Mouse (Mus musculus) limb, embryonic 11.5 days (tissue): ENCODE measurements around the gene Gm5799. TPM values are rescaled to one million over a fixed set of nuclear protein-coding genes. Genes with fewer than 3 reads are reported as not detected.
"Not testable (repeated sequence)": the region's sequence is repeated elsewhere in the genome, so short reads cannot be mapped to it uniquely, and the experiment has no call there.

Experiments used
- ATAC-seq: fragments of 200-750 bp; cut with Nextera tagmentation; 2 replicates; pipeline ENCODE4 v1.8.0; 2017; ENCODE audit warnings: low read depth; ENCODE audit not compliant: insufficient number of reproducible peaks, low FRiP score, low TSS enrichment
- DNase-seq: peaks from one replicate; pipeline ENCODE4 v3.0.0-alpha.2; 2015; ENCODE audit warnings: low spot score
- H3K27ac ChIP-seq: fragments of 300-500 bp; sonication (generic); replicated peaks from 2 replicates; pipeline ENCODE4 v1.5.1; 2014; ENCODE audit warnings: low read depth, mild to moderate bottlenecking, low read length
- H3K27me3 ChIP-seq: fragments of 300-500 bp; sonication (generic); 2 replicates; pipeline ENCODE4 v1.6.1; 2014; ENCODE audit warnings: mild to moderate bottlenecking, low read length, mixed read lengths; ENCODE audit not compliant: control insufficient read depth, insufficient read depth
- H3K36me3 ChIP-seq: fragments of 300-500 bp; sonication (generic); 2 replicates; pipeline ENCODE4 v1.6.1; 2014; ENCODE audit warnings: mild to moderate bottlenecking, low read length, moderate library complexity, mixed read lengths; ENCODE audit not compliant: control insufficient read depth, insufficient read depth
- H3K4me1 ChIP-seq: fragments of 300-500 bp; sonication (generic); 2 replicates; pipeline ENCODE4 v1.6.1; 2014; ENCODE audit warnings: low read length, mixed read lengths; ENCODE audit not compliant: control insufficient read depth, insufficient read depth
- H3K4me2 ChIP-seq: fragments of 300-500 bp; sonication (generic); 2 replicates; pipeline ENCODE4 v1.6.1; 2014; ENCODE audit warnings: low read depth, mild to moderate bottlenecking, moderate library complexity; ENCODE audit not compliant: severe bottlenecking
- H3K4me3 ChIP-seq: fragments of 300-500 bp; sonication (generic); 2 replicates; pipeline ENCODE4 v1.5.1; 2014; ENCODE audit warnings: low read depth, low read length
- H3K9ac ChIP-seq: fragments of 300-500 bp; sonication (generic); 2 replicates; pipeline ENCODE4 v1.6.1; 2014; ENCODE audit warnings: mild to moderate bottlenecking, low read length
- H3K9me3 ChIP-seq: fragments of 300-500 bp; sonication (generic); 2 replicates; pipeline ENCODE4 v1.6.1; 2016; ENCODE audit warnings: low read length; ENCODE audit not compliant: control insufficient read depth
- WGBS: fragments of 180-500 bp; shearing (Covaris S2); extraction: QIAGEN DNeasy Blood & Tissue Kit; methylation state at CpG from one replicate; pipeline ENCODE4 v1.1.7; 2014; 5-methylcytosine and 5-hydroxymethylcytosine counted together
- polyA plus RNA-seq: library from polyadenylated mRNA; unstranded; fragments of >200 nt; fragmentation: Nextera tagmentation; extraction: Ambion mirVana; gene quantifications from 2 replicates; pipeline ENCODE4 v1.2.1, GENCODE M21; 2014

Gm5799 gene
- polyA plus RNA-seq, 1 experiment from 2014 or later: not detected

DNA sequence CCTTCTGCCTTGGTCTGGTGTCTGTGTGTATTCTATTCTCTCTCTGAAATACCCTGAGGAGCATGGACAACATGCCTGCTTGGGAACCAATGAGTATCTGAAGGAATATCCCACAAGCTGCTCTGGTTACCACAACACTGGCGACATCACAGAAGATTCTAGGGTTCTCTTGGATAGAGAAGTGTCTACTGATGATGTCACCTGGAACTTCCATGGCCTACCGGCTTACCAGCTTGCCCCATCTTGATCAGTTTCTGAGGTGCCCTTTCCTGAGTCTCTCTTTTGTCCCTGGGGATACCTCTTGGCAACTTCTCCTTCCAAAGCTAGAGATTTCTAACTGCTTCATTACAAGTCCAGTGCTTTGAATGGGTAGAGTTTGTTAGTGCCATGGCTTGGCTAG lies 35.7 kb downstream of the Gm5799 start, which contains the start of gene Gm17654:
Gene Gm17654, minus strand, starts transcription at position 101 of the 400 bp plus-strand sequence.
- H3K27ac ChIP-seq, H3K4me3 ChIP-seq, H3K4me2 ChIP-seq, H3K36me3 ChIP-seq, H3K27me3 ChIP-seq, H3K9me3 ChIP-seq, H3K9ac ChIP-seq, H3K4me1 ChIP-seq, DNase-seq, ATAC-seq: not testable (repeated sequence)
- WGBS: 82% methylated on average over 1 of the region's 2 CpGs

Other genes with a start within 250 kb of the Gm5799 start
- gene Gm8127, start 249.7 kb upstream of the Gm5799 start, polyA plus RNA-seq: not detected in 2 replicates
- gene 1700001F09Rik, start 195.8 kb upstream of the Gm5799 start, polyA plus RNA-seq: not detected in 2 replicates
- not detected in 2 replicates for gene Gm8138, start 127.2 kb upstream of the Gm5799 start, polyA plus RNA-seq
- not detected in 2 replicates for gene Gm17654, start 35.6 kb downstream of the Gm5799 start, polyA plus RNA-seq
- not detected in 2 replicates for gene Gm10375, start 64.4 kb downstream of the Gm5799 start, polyA plus RNA-seq
- gene Gm8165, start 133.6 kb downstream of the Gm5799 start, polyA plus RNA-seq: not detected in 2 replicates
- 1.5 and 2.5 TPM in 2 replicates for gene Gm7324, start 154.3 kb downstream of the Gm5799 start, polyA plus RNA-seq
- not detected in 2 replicates for gene Gm16506, start 183.9 kb downstream of the Gm5799 start, polyA plus RNA-seq
- gene Gm6526, start 204.3 kb downstream of the Gm5799 start, polyA plus RNA-seq: not detected in 2 replicates
- not detected in 2 replicates for gene Gm8180, start 241.2 kb downstream of the Gm5799 start, polyA plus RNA-seq